Mouse (Mus musculus) small intestine, adult 2 months (tissue): ENCODE measurements around the gene Gal3st3.

Experiments used
- CTCF ChIP-seq: fragments of 200-500 bp; IDR thresholded peaks from 2 replicates; pipeline ENCODE4 v1.5.1; 2012; ENCODE audit warnings: low read depth, mild to moderate bottlenecking, control low read depth, inconsistent platforms, low read length, moderate library complexity, mixed read lengths; ENCODE audit not compliant: insufficient replicate concordance, insufficient read length; ENCODE audit errors: extremely low read depth
- POLR2A ChIP-seq: fragments of 200-500 bp; IDR thresholded peaks from 2 replicates; pipeline ENCODE4 v1.6.1; 2012; ENCODE audit warnings: low read depth, mild to moderate bottlenecking, control low read depth, inconsistent platforms, low read length, moderate library complexity

DNA sequence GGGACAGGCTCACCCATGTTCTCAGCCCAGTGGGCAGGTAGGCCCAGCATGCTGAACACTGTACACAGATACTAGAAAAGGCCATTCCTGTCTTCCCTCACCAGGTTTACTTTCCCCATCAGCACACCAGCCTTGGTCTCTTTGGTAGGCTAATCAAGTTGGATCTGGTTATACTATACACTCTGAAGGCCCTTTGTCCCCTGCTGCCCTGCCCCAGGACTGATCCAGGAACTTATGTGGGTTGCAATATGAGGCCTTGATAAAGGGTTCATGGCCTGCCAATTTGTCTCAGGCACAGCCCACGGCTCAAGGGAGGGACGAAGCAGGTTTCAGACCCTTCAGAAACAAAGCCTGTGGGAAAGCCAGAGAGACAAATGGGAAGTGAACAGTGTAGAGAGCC lies 55.5 kb downstream of the Gal3st3 start:
- TF ChIP-seq CTCF = no peak
- no peak for TF ChIP-seq POLR2A
